Mouse (Mus musculus) small intestine, adult 2 months (tissue): ENCODE data around the gene Dmpk.

ENCODE experiments used
- CTCF ChIP-seq: fragments of 200-500 bp; IDR thresholded peaks from 2 replicates; pipeline ENCODE4 v1.5.1; 2012; ENCODE audit warnings: low read depth, mild to moderate bottlenecking, control low read depth, inconsistent platforms, low read length, moderate library complexity, mixed read lengths; ENCODE audit not compliant: insufficient replicate concordance, insufficient read length; ENCODE audit errors: extremely low read depth
- POLR2A ChIP-seq: fragments of 200-500 bp; IDR thresholded peaks from 2 replicates; pipeline ENCODE4 v1.6.1; 2012; ENCODE audit warnings: low read depth, mild to moderate bottlenecking, control low read depth, inconsistent platforms, low read length, moderate library complexity

DNA sequence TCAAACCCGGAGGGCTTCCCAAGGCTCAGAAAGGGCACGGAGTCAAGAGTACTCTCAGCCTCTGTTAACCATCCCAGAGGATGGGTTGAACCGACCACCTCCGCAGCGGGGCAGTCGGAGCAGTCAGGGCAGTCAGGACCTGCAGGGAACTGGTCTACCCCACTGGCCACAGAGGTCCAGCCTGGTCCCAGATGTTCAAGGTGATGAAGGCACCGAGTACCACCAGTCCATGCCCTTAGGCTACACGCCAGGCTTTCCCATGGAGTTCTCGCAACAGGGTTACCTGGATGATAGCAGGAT is 28.9 kb upstream of the Dmpk start:
- no peak for TF ChIP-seq POLR2A
- TF ChIP-seq CTCF: no peak
